Mouse (Mus musculus): ENCODE measurements around the gene Fgfr2. TPM values are rescaled to one million over a fixed set of nuclear protein-coding genes. Genes with fewer than 3 reads are reported as not detected.

Fgfr2 gene
- polyA plus RNA-seq, 1 experiment from 2014 or later, result 169 TPM

DNA sequence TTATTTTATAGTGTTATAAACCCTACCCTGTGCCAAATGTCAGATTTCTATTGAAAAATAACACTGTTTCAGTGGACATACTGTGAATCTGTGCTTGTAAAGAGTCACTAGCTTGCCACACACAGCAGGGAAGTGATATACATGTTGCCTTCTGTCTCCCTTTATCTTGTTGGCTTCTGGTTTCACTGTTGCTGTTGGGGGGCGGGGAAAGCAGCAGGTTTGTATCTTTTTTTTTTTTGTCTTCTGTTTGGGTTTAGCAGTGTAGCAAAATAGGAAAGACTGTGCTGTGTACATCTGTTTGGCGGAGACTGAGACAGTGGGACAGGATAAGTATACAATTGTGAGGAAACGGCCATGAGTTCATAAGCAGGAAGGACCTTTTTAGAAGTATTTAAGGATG lies 2255.9 kb downstream of the Fgfr2 start:
- Histone ChIP-seq H3K4me3 (ENCODE audit: low read depth, low read length) (peak overlapping the region; percentile 74; the same call in 1 of the 2 replicates), H3K4me2 (replicated peaks; ENCODE audit: low read depth, low read length) (peak overlapping the region; percentile 57; the same call in 1 of the 2 replicates), H3K9ac (replicated peaks; ENCODE audit: low read depth, low read length) (no peak overlapping the region), H3K4me1 (ENCODE audit: control insufficient read depth, insufficient read depth, low read length) (no peaks in the 10 kb centered on the region; the same call in 1 of the 2 replicates), H3K36me3 (ENCODE audit: control insufficient read depth, insufficient read depth, low read length) (no peaks in the 10 kb centered on the region), H3K27ac (ENCODE audit: low read length) (no peak overlapping the region), H3K27me3 (ENCODE audit: control insufficient read depth, insufficient read depth, low read length) (no peaks in the 10 kb centered on the region), H3K9me3 (ENCODE audit: control insufficient read depth, low read depth, low read length) (no peaks in the 10 kb centered on the region)
- ATAC-seq (ENCODE audit: insufficient number of reproducible peaks, insufficient read depth, low FRiP score, low read depth), result no peak
- WGBS, result 57% methylated on average over 3 of the region's 3 CpGs

DNA sequence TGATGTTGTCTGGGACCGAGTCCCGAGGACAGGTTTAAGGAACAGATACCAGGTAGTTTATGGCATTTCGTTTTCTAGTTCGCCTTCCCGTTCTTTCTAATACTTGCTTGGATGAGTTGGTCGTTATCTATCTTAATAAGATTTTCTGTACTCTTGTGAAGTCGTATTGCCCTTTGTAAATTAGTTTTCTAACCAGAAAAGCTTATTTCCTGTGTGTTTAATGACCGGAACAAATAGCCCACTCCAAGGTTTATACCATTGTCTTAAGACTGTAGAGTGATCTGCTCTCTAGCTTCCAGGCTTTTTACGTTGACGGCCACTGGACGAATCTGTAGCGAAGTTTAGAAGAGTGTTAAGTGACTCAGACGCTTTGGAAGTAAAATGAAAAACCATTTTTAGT lies 2256.5 kb downstream of the Fgfr2 start:
- no peak for ATAC-seq (ENCODE audit: insufficient number of reproducible peaks, insufficient read depth, low FRiP score, low read depth)
- Histone ChIP-seq H3K4me3 (ENCODE audit: low read depth, low read length) (peak overlapping the region; percentile 74), H3K36me3 (ENCODE audit: control insufficient read depth, insufficient read depth, low read length) (no peaks in the 10 kb centered on the region), H3K4me2 (replicated peaks; ENCODE audit: low read depth, low read length) (peak overlapping the region; percentile 57), H3K9me3 (ENCODE audit: control insufficient read depth, low read depth, low read length) (no peaks in the 10 kb centered on the region), H3K9ac (replicated peaks; ENCODE audit: low read depth, low read length) (peak overlapping the region; percentile 66), H3K27me3 (ENCODE audit: control insufficient read depth, insufficient read depth, low read length) (no peaks in the 10 kb centered on the region), H3K4me1 (ENCODE audit: control insufficient read depth, insufficient read depth, low read length) (peaks cover 3% of the 10 kb centered on the region; the same call in 1 of the 2 replicates), H3K27ac (ENCODE audit: low read length) (no peak overlapping the region; the same call in 1 of the 2 replicates)
- WGBS, result 1% methylated on average over 13 of the region's 13 CpGs

DNA sequence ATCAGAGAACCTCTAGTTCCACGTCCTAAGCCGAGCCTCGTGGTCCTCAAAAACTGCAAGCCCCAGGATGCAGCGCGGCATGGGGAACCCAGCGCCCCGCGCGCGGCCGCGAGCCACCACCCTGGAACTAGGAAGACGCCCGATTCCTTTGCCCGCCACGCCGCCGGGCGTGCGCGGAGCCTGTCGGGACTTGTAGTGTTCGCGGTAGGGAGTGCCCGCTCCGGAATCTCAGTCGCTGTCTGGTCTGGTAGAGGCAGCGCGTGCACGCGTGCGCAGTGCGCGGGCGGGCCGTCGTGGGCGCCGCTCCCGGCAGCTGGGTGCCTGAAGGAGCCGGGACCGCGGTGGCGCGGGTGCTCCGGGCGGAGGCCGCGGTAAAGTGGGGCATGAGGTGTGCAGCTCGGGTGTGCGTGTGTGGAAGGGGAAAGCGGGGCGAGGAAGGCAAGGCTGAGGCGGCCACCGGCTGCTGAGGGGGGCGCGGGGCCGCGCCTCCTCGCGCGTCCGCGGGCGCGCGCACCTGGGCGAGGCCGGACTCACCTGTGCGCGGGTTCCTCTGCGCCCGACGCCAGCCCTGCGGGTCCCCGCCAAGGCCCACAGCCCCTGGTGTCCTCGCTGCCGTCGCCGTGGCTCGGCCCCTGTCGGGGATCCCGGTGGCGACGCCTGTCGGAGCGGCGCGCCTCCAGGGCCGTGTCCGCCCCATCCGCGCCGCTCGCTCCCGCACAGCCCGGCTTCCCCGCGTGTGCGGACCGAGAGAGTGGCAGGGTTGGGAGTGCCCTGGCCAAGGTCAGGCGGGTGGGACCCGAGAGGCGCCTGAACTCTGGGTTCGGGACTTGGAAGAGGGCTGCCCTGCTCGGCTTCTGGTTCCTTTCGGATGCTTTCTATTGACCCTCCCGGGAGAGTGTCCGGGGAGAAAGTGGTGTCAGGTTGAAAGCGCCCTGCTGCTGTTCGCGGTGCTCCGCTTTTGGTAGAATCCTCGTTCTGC lies 2257.2 kb downstream of the Fgfr2 start, which contains the start of gene Plekha1:
Plekha1 (plus strand) TSS at position 144 of the 979 bp plus-strand sequence.
- Histone ChIP-seq H3K36me3 (ENCODE audit: control insufficient read depth, insufficient read depth, low read length) (no peaks in the 10 kb centered on the region), H3K27me3 (ENCODE audit: control insufficient read depth, insufficient read depth, low read length) (no peaks in the 10 kb centered on the region), H3K9me3 (ENCODE audit: control insufficient read depth, low read depth, low read length) (no peaks in the 10 kb centered on the region), H3K4me2 (replicated peaks; ENCODE audit: low read depth, low read length) (peak within 1 kb of the TSS; percentile 57), H3K9ac (replicated peaks; ENCODE audit: low read depth, low read length) (peak within 1 kb of the TSS; percentile 66), H3K4me1 (ENCODE audit: control insufficient read depth, insufficient read depth, low read length) (peaks cover 4% of the 10 kb centered on the region; the same call in 1 of the 2 replicates), H3K4me3 (ENCODE audit: low read depth, low read length) (peak within 1 kb of the TSS; percentile 74), H3K27ac (ENCODE audit: low read length) (peak within 1 kb of the TSS; percentile 63; the same call in 1 of the 2 replicates)
- under 1% methylated on average over 109 of the region's 114 CpGs for WGBS
- ATAC-seq (ENCODE audit: insufficient number of reproducible peaks, insufficient read depth, low FRiP score, low read depth), result peak; percentile 98

DNA sequence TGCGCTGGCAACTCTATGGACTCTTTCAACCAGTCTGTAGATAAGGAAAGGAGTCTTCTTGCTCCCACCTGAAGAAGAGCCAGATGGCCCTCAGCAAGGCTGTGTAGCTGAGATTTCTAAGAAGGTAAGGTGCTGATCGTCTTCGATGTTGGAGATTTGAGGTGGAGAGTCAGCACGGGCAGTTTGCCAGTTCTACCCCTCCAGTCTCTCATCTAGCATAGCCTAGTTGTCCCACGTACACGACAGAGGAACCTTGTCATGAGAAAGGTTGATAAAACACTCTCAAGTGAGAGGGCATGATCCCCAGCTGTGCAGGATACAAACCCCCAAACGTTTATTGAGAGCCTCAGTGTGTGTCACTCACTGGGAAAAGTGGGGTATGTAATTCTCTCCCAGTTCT lies 2258.4 kb downstream of the Fgfr2 start:
- H3K9me3 ChIP-seq (ENCODE audit: control insufficient read depth, low read depth, low read length), result no peaks in the 10 kb centered on the region
- H3K27ac ChIP-seq (ENCODE audit: low read length), result no peak overlapping the region
- no peak for ATAC-seq (ENCODE audit: insufficient number of reproducible peaks, insufficient read depth, low FRiP score, low read depth)
- no peak overlapping the region for H3K9ac ChIP-seq (replicated peaks; ENCODE audit: low read depth, low read length)
- no peaks in the 10 kb centered on the region for H3K36me3 ChIP-seq (ENCODE audit: control insufficient read depth, insufficient read depth, low read length)
- H3K4me2 ChIP-seq (replicated peaks; ENCODE audit: low read depth, low read length), result no peak overlapping the region
- no peak overlapping the region for H3K4me3 ChIP-seq (ENCODE audit: low read depth, low read length)
- H3K27me3 ChIP-seq (ENCODE audit: control insufficient read depth, insufficient read depth, low read length), result no peaks in the 10 kb centered on the region
- H3K4me1 ChIP-seq (ENCODE audit: control insufficient read depth, insufficient read depth, low read length), result peaks cover 9% of the 10 kb centered on the region; the same call in 1 of the 2 replicates
- 68% methylated on average over 7 of the region's 7 CpGs for WGBS

DNA sequence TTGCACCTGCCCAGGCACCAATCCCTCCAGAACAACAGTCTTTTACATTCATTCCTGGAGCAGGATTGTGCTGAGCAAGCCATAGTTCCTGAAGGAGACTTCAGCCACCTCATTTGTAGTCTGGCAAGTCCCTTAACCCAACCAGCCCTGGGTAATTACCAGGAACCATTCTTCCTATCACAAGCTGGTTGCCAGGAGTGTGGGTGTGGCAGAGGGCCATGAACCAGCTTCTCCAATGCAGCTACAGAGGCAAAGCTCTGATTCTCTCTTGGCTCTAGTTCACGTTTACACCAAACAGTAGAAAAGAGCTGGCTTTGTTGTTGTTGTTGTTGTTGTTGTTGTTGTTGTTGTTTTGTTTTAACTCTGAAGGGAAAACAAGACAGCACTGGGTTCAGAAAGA lies 2260.6 kb downstream of the Fgfr2 start:
- Histone ChIP-seq H3K27ac (ENCODE audit: low read length) (no peak overlapping the region), H3K27me3 (ENCODE audit: control insufficient read depth, insufficient read depth, low read length) (no peaks in the 10 kb centered on the region), H3K4me2 (replicated peaks; ENCODE audit: low read depth, low read length) (no peak overlapping the region), H3K4me3 (ENCODE audit: low read depth, low read length) (no peak overlapping the region), H3K36me3 (ENCODE audit: control insufficient read depth, insufficient read depth, low read length) (no peaks in the 10 kb centered on the region), H3K4me1 (ENCODE audit: control insufficient read depth, insufficient read depth, low read length) (peaks cover 9% of the 10 kb centered on the region; the same call in 1 of the 2 replicates), H3K9ac (replicated peaks; ENCODE audit: low read depth, low read length) (no peak overlapping the region), H3K9me3 (ENCODE audit: control insufficient read depth, low read depth, low read length) (no peaks in the 10 kb centered on the region)
- ATAC-seq (ENCODE audit: insufficient number of reproducible peaks, insufficient read depth, low FRiP score, low read depth), result no peak
- 77% methylated on average over 1 of the region's 1 CpGs for WGBS

DNA sequence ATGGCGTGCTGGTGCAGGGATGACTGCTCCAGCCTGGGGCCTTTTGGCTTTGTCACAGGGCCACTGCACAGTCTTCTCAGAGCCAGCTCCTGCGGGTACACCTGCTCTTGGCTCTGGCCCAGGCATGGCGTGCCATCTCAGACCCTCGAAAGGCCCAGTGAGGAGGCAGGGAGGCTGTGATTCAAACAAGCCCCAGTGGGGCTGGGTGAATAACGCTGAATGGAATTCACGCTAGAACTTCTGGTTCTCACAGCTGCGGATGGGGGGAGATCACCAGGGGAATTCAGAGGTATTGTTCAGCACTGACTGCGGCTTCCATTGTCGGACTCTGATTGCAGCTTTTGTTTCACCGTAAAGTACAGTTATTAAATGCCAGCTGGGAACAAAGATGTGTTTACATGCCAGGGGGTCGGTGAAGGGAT lies 2262.4 kb downstream of the Fgfr2 start:
- ATAC-seq (ENCODE audit: insufficient number of reproducible peaks, insufficient read depth, low FRiP score, low read depth), result no peak
- Histone ChIP-seq H3K4me1 (ENCODE audit: control insufficient read depth, insufficient read depth, low read length) (peaks cover 9% of the 10 kb centered on the region; the same call in 1 of the 2 replicates), H3K9me3 (ENCODE audit: control insufficient read depth, low read depth, low read length) (no peaks in the 10 kb centered on the region), H3K27ac (ENCODE audit: low read length) (no peak overlapping the region), H3K27me3 (ENCODE audit: control insufficient read depth, insufficient read depth, low read length) (no peaks in the 10 kb centered on the region), H3K4me2 (replicated peaks; ENCODE audit: low read depth, low read length) (no peak overlapping the region), H3K4me3 (ENCODE audit: low read depth, low read length) (no peak overlapping the region), H3K9ac (replicated peaks; ENCODE audit: low read depth, low read length) (no peak overlapping the region), H3K36me3 (ENCODE audit: control insufficient read depth, insufficient read depth, low read length) (no peaks in the 10 kb centered on the region)
- WGBS, result 55% methylated on average over 11 of the region's 11 CpGs

DNA sequence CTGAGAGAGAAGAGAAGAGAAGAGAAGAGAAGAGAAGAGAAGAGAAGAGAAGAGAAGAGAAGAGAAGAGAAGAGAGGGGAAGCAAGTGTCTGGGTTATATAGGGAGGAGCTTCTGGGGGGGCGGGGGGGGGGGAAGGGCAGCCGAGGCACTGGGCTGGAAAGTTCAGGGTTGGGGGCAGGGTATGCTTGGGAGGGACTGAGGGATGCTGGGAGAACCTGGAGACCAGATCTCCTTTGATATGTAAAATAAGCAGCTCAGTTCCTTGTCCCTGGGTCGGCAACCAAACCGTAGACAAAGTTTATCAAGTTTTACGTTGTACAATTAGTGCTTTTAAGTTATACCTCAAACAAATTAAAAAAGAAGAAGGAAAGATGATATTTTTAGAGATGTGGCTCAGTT lies 2263.2 kb downstream of the Fgfr2 start:
- H3K27ac ChIP-seq (ENCODE audit: low read length), result no peak overlapping the region
- no peaks in the 10 kb centered on the region for H3K36me3 ChIP-seq (ENCODE audit: control insufficient read depth, insufficient read depth, low read length)
- peaks cover 12% of the 10 kb centered on the region; the same call in 1 of the 2 replicates for H3K4me1 ChIP-seq (ENCODE audit: control insufficient read depth, insufficient read depth, low read length)
- H3K27me3 ChIP-seq (ENCODE audit: control insufficient read depth, insufficient read depth, low read length), result no peaks in the 10 kb centered on the region
- H3K9me3 ChIP-seq (ENCODE audit: control insufficient read depth, low read depth, low read length), result no peaks in the 10 kb centered on the region
- 44% methylated on average over 5 of the region's 5 CpGs for WGBS
- H3K9ac ChIP-seq (replicated peaks; ENCODE audit: low read depth, low read length), result no peak overlapping the region
- no peak overlapping the region for H3K4me3 ChIP-seq (ENCODE audit: low read depth, low read length)
- no peak overlapping the region for H3K4me2 ChIP-seq (replicated peaks; ENCODE audit: low read depth, low read length)
- ATAC-seq (ENCODE audit: insufficient number of reproducible peaks, insufficient read depth, low FRiP score, low read depth), result no peak

DNA sequence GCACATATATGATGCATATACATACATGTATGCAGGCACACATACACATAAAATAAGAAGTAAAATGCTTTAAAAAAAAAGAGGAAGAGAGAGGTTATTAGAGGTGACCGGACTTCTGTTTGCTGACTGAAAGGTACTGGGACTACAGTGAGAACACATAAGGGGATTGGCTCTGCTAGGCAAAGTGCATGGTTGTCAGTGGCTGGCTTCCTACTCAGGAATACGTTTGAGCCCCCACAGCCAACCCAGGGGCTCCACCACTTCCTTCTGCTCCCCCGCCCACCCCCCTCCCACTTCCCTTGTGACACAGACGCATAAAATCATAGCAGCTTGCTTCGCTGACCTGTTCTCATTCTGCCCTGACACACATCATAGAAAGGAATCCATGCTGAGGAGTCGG lies 2265.2 kb downstream of the Fgfr2 start:
- no peaks in the 10 kb centered on the region for H3K27me3 ChIP-seq (ENCODE audit: control insufficient read depth, insufficient read depth, low read length)
- no peak overlapping the region for H3K27ac ChIP-seq (ENCODE audit: low read length)
- H3K9ac ChIP-seq (replicated peaks; ENCODE audit: low read depth, low read length), result no peak overlapping the region
- 76% methylated on average over 6 of the region's 6 CpGs for WGBS
- H3K4me2 ChIP-seq (replicated peaks; ENCODE audit: low read depth, low read length), result no peak overlapping the region
- H3K4me3 ChIP-seq (ENCODE audit: low read depth, low read length), result no peak overlapping the region
- H3K4me1 ChIP-seq (ENCODE audit: control insufficient read depth, insufficient read depth, low read length), result peaks cover 12% of the 10 kb centered on the region; the same call in 1 of the 2 replicates
- no peaks in the 10 kb centered on the region for H3K9me3 ChIP-seq (ENCODE audit: control insufficient read depth, low read depth, low read length)
- no peak for ATAC-seq (ENCODE audit: insufficient number of reproducible peaks, insufficient read depth, low FRiP score, low read depth)
- H3K36me3 ChIP-seq (ENCODE audit: control insufficient read depth, insufficient read depth, low read length), result no peaks in the 10 kb centered on the region

Measured in stomach, embryonic 14.5 days (tissue).